Mouse (Mus musculus) megakaryocyte-erythroid progenitor cell, adult 5-6 weeks (primary cell): ENCODE results near the gene Ogfod3. TPM values are rescaled to one million over a fixed set of nuclear protein-coding genes. Genes with fewer than 3 reads are reported as not detected.

Source experiments
- ATAC-seq: replicated peaks from 2 replicates; pipeline ENCODE4 v1.8.0; 2016; ENCODE audit warnings: mild to moderate bottlenecking, inconsistent platforms; ENCODE audit not compliant: severe bottlenecking, poor library complexity, low FRiP score, low TSS enrichment
- total RNA-seq, 2 experiments: library from RNA; stranded (forward) in 1 of 2; stranded (reverse) in 1 of 2; fragments of 200-1000, 215-1000 nt in 1 of 2; fragments of >200 nt in 1 of 2; fragmentation: Nextera tagmentation in 1 of 2; gene quantifications; 2 replicates each; pipeline ENCODE4 v1.2.3; 2014 to 2017

Ogfod3 gene
- total RNA-seq, 2 experiments from 2014 or later: 13.5 to 16.0 TPM

GRCm38 (mm10) chr11:121137682-121138081 is 66.8 kb downstream of the Ogfod3 start:
- no peak for ATAC-seq

GRCm38 (mm10) chr11:121134600-121134999 is 69.9 kb downstream of the Ogfod3 start:
- ATAC-seq: no peak

GRCm38 (mm10) chr11:121129616-121130015 is 74.9 kb downstream of the Ogfod3 start:
- no peak for ATAC-seq

Other genes with a start within 250 kb of the Ogfod3 start
- gene Csnk1d, start 213.4 kb downstream of the Ogfod3 start, total RNA-seq (2014; fragmentation: Nextera tagmentation): 64.0 and 86.0 TPM in 2 replicates
- gene Csnk1d, start 213.4 kb downstream of the Ogfod3 start, total RNA-seq (2017): 109 and 132 TPM in 2 replicates
- gene Cd7, start 165.3 kb downstream of the Ogfod3 start, total RNA-seq (2014; fragmentation: Nextera tagmentation): 16.6 TPM in 2 replicates
- gene Cd7, start 165.3 kb downstream of the Ogfod3 start, total RNA-seq (2017): 1.2 and 6.7 TPM in 2 replicates
- not detected in 2 replicates for gene Sectm1b, start 141.1 kb downstream of the Ogfod3 start, total RNA-seq (2014; fragmentation: Nextera tagmentation)
- gene Sectm1b, start 141.1 kb downstream of the Ogfod3 start, total RNA-seq (2017): not detected in 2 replicates
- gene Sectm1a, start 123.5 kb downstream of the Ogfod3 start, total RNA-seq (2014; fragmentation: Nextera tagmentation): not detected in 2 replicates
- not detected in 2 replicates for gene Sectm1a, start 123.5 kb downstream of the Ogfod3 start, total RNA-seq (2017)
- gene Tex19.2, start 86.0 kb downstream of the Ogfod3 start, total RNA-seq (2014; fragmentation: Nextera tagmentation): not detected in 2 replicates
- not detected in 2 replicates for gene Tex19.2, start 86.0 kb downstream of the Ogfod3 start, total RNA-seq (2017)
- gene Tex19.1, start 58.6 kb downstream of the Ogfod3 start, total RNA-seq (2014; fragmentation: Nextera tagmentation): not detected in 2 replicates
- not detected in 2 replicates for gene Tex19.1, start 58.6 kb downstream of the Ogfod3 start, total RNA-seq (2017)
- not detected in 2 replicates for gene Uts2r, start 44.4 kb downstream of the Ogfod3 start, total RNA-seq (2014; fragmentation: Nextera tagmentation)
- gene Uts2r, start 44.4 kb downstream of the Ogfod3 start, total RNA-seq (2017): not detected in 2 replicates
- 7.2 and 7.7 TPM in 2 replicates for gene Hexdc, start 278 bp downstream of the Ogfod3 start, total RNA-seq (2014; fragmentation: Nextera tagmentation)
- gene Hexdc, start 278 bp downstream of the Ogfod3 start, total RNA-seq (2017): 4.5 and 6.0 TPM in 2 replicates
- gene Cybc1, start 24.6 kb upstream of the Ogfod3 start, total RNA-seq (2014; fragmentation: Nextera tagmentation): 30.0 and 42.6 TPM in 2 replicates
- 18.2 and 27.2 TPM in 2 replicates for gene Cybc1, start 24.6 kb upstream of the Ogfod3 start, total RNA-seq (2017)
- gene Narf, start 32.5 kb upstream of the Ogfod3 start, total RNA-seq (2014; fragmentation: Nextera tagmentation): 46.0 and 51.1 TPM in 2 replicates
- 43.7 and 63.3 TPM in 2 replicates for gene Narf, start 32.5 kb upstream of the Ogfod3 start, total RNA-seq (2017)
- 40.4 and 62.7 TPM in 2 replicates for gene Foxk2, start 55.3 kb upstream of the Ogfod3 start, total RNA-seq (2014; fragmentation: Nextera tagmentation)
- 21.3 and 27.3 TPM in 2 replicates for gene Foxk2, start 55.3 kb upstream of the Ogfod3 start, total RNA-seq (2017)
- 34.6 and 37.4 TPM in 2 replicates for gene Wdr45b, start 149.7 kb upstream of the Ogfod3 start, total RNA-seq (2014; fragmentation: Nextera tagmentation)
- 33.6 and 41.1 TPM in 2 replicates for gene Wdr45b, start 149.7 kb upstream of the Ogfod3 start, total RNA-seq (2017)
- 2.2 TPM in 1 of 2 replicates, not detected in the other for gene Rab40b, start 183.5 kb upstream of the Ogfod3 start, total RNA-seq (2014; fragmentation: Nextera tagmentation)
- gene Rab40b, start 183.5 kb upstream of the Ogfod3 start, total RNA-seq (2017): 0.19 and 1.4 TPM in 2 replicates
- gene Fn3krp, start 216.7 kb upstream of the Ogfod3 start, total RNA-seq (2014; fragmentation: Nextera tagmentation): 18.8 and 22.0 TPM in 2 replicates
- 35.3 and 42.9 TPM in 2 replicates for gene Fn3krp, start 216.7 kb upstream of the Ogfod3 start, total RNA-seq (2017)
- 0.81 TPM in 1 of 2 replicates, not detected in the other for gene Fn3k, start 230.2 kb upstream of the Ogfod3 start, total RNA-seq (2014; fragmentation: Nextera tagmentation)
- gene Fn3k, start 230.2 kb upstream of the Ogfod3 start, total RNA-seq (2017): 0.11 and 0.47 TPM in 2 replicates
- 64.2 and 85.0 TPM in 2 replicates for gene Tbcd, start 247.2 kb upstream of the Ogfod3 start, total RNA-seq (2014; fragmentation: Nextera tagmentation)
- 53.6 and 105 TPM in 2 replicates for gene Tbcd, start 247.2 kb upstream of the Ogfod3 start, total RNA-seq (2017)